Comparison of ENCODE assay signal across 8 mouse cellular contexts in the genomic region with DNA sequence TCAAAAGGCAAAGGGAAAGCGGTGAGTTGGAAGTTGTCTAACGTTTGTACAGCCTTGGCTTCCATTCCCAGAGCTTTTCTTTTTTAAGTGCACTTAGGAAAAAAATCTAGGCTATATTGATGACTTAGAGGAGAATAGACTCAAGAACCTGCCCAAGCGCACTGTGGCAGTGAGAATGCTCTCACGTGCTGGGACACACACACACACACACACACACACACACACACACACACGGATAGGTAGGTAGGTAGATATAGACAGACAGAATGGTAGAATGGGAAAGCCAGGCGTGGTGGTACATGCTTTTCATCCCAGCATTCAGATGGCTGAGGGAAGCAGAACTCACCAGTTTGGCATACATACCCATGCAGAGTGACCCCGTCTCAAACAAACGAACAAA. TPM values are rescaled to one million over a fixed set of nuclear protein-coding genes. Genes with fewer than 3 reads are reported as not detected.
DNase-seq lines count a peak whose midpoint lies in the region; ATAC-seq and TF ChIP-seq lines count a peak whose summit lies in the region.

No protein-coding gene starts in this region.

- peak overlapping the region; percentile 82 for H3K4me2 ChIP-seq in heart, embryonic 13.5 days
- H3K4me2 ChIP-seq in midbrain, embryonic 11.5 days: peak overlapping the region; percentile 68

- peaks cover 29% of the 10 kb centered on the region for H3K4me1 ChIP-seq in heart, embryonic 13.5 days
- H3K4me1 ChIP-seq in ES-E14 (ENCODE audit: control insufficient read depth in 2 of 2, insufficient read depth in 2 of 2, low read length in 2 of 2, poor library complexity in 1 of 2): peaks cover 0 to 11% of the 10 kb centered on the region in 2 experiments; a peak in 2 of 4 replicates
- peaks cover 34% of the 10 kb centered on the region for H3K4me1 ChIP-seq in hindbrain, embryonic 10.5 days (replicated peaks)
- H3K4me1 ChIP-seq in midbrain, embryonic 11.5 days (ENCODE audit: control insufficient read depth, insufficient read depth, low read length): no peaks in the 10 kb centered on the region

- ATAC-seq in heart, embryonic 13.5 days (ENCODE audit: extremely low read depth, insufficient number of reproducible peaks, low FRiP score, low TSS enrichment): no peak
- no peak for ATAC-seq in midbrain, embryonic 11.5 days (ENCODE audit: low FRiP score)

- in situ Hi-C loops in ES-E14 (cut with MboI; ENCODE audit: low sequenced_read_pairs in 2 of 2, unreplicated experiment in 2 of 2): loop anchor here in 1 of 2 experiments (10.0 kb wide), 1 partner anchor 94 kb away; no protein-coding TSS in a partner anchor

- H3K27ac ChIP-seq in heart, embryonic 13.5 days (replicated peaks): 0 out of 2 replicates have a peak overlapping the region, but pooled peaks have one; percentile 58
- no peak overlapping the region; the same call in 1 of the 2 replicates for H3K27ac ChIP-seq in ES-E14 (ENCODE audit: insufficient read depth, low read depth, low read length, poor library complexity, severe bottlenecking)
- H3K27ac ChIP-seq in hindbrain, embryonic 10.5 days: peak overlapping the region; percentile 87; the same call in 1 of the 2 replicates
- no peak overlapping the region for H3K27ac ChIP-seq in midbrain, embryonic 11.5 days (ENCODE audit: low read depth, low read length)

- no peaks in the 10 kb centered on the region for H3K27me3 ChIP-seq in heart, embryonic 13.5 days (replicated peaks)
- peaks cover 15% of the 10 kb centered on the region; the same call in 1 of the 2 replicates for H3K27me3 ChIP-seq in hindbrain, embryonic 10.5 days (ENCODE audit: insufficient read depth, poor library complexity, severe bottlenecking)
- no peaks in the 10 kb centered on the region for H3K27me3 ChIP-seq in midbrain, embryonic 11.5 days (ENCODE audit: control insufficient read depth, insufficient read depth, low read length)

- H3K4me3 ChIP-seq in heart, embryonic 13.5 days: peak overlapping the region; percentile 53
- H3K4me3 ChIP-seq in ES-E14 (ENCODE audit: insufficient read depth in 1 of 2, low read depth in 1 of 2, low read length in 2 of 2, poor library complexity in 1 of 2, severe bottlenecking in 1 of 2): peak overlapping the region; percentile 38 to 48
- peak overlapping the region; percentile 60 for H3K4me3 ChIP-seq in hindbrain, embryonic 10.5 days
- peak overlapping the region; percentile 38; the same call in 1 of the 2 replicates for H3K4me3 ChIP-seq in midbrain, embryonic 11.5 days (ENCODE audit: low read depth, low read length)

- peak overlapping the region; percentile 79 for H3K9ac ChIP-seq in heart, embryonic 13.5 days
- peak overlapping the region; percentile 35; the same call in 1 of the 2 replicates for H3K9ac ChIP-seq in ES-E14 (ENCODE audit: insufficient read depth, low read depth, low read length, poor library complexity, severe bottlenecking)
- no peak overlapping the region for H3K9ac ChIP-seq in midbrain, embryonic 11.5 days (ENCODE audit: low read length)

- intact Hi-C loops in heart, postnatal 10 days (cut with DNase I): loop anchor here (2.0 kb wide), 2 partner anchors 42 to 94 kb away; a partner anchor contains a TSS

- H3K9me3 ChIP-seq in heart, embryonic 13.5 days: no peaks in the 10 kb centered on the region
- no peaks in the 10 kb centered on the region for H3K9me3 ChIP-seq in ES-E14 (ENCODE audit: control insufficient read depth, insufficient read depth, low read depth, low read length)
- no peaks in the 10 kb centered on the region for H3K9me3 ChIP-seq in hindbrain, embryonic 10.5 days
- no peaks in the 10 kb centered on the region for H3K9me3 ChIP-seq in midbrain, embryonic 11.5 days (ENCODE audit: control insufficient read depth, low read length)

- H3K36me3 ChIP-seq in heart, embryonic 13.5 days: no peaks in the 10 kb centered on the region
- H3K36me3 ChIP-seq in ES-E14 (ENCODE audit: control insufficient read depth, insufficient read depth, low read length, poor library complexity, severe bottlenecking): no peaks in the 10 kb centered on the region
- no peaks in the 10 kb centered on the region for H3K36me3 ChIP-seq in hindbrain, embryonic 10.5 days
- no peaks in the 10 kb centered on the region for H3K36me3 ChIP-seq in midbrain, embryonic 11.5 days (ENCODE audit: control insufficient read depth, insufficient read depth, low read length)

- 54% methylated on average over 8 of the region's 8 CpGs for WGBS in heart, embryonic 13.5 days
- 62% methylated on average over 8 of the region's 8 CpGs for WGBS in hindbrain, embryonic 10.5 days
- 55% methylated on average over 8 of the region's 8 CpGs for WGBS in midbrain, embryonic 11.5 days

- no peak for DNase-seq in heart, postnatal 10 days
- DNase-seq in ES-E14 (ENCODE audit: low read depth, low spot score): no peak
- DNase-seq in hindbrain, embryonic 10.5 days (ENCODE audit: low spot score): no peak
- DNase-seq in midbrain, embryonic 11.5 days (ENCODE audit: low spot score, missing footprints): no peak
- no peak for DNase-seq in frontal cortex, adult 2 months (ENCODE audit: extremely low spot score in 1 of 2, low spot score in 1 of 2)
- no peak for DNase-seq in layer of hippocampus, adult 9-11 months
- DNase-seq in Muller cell, postnatal 12 days (ENCODE audit: inconsistent ontology term): no peak

TF ChIP-seq in ES-E14, 5 proteins besides CTCF, POLR2A, EP300 and RAD21:
- TF ChIP-seq MAFK (IDR thresholded peaks at IDR 0.05; ENCODE audit: insufficient read depth, low read depth, low read length): no peak
- no peak for TF ChIP-seq ZC3H11A (IDR thresholded peaks at IDR 0.05; ENCODE audit: borderline replicate concordance, low read depth, low read length)
- no peak for TF ChIP-seq HCFC1 (IDR thresholded peaks at IDR 0.05; ENCODE audit: borderline replicate concordance, insufficient read depth, low read length)
- TF ChIP-seq ZNF384 (IDR thresholded peaks at IDR 0.05; ENCODE audit: low read depth, low read length): no peak
- TF ChIP-seq CHD2 (IDR thresholded peaks at IDR 0.05; ENCODE audit: low read depth, low read length): no peak

RNA-seq across cellular contexts. Expression of a gene that starts 32.3 kb away (rescaled TPM):
- polyA plus RNA-seq in heart, embryonic 13.5 days (2015; fragmentation: Nextera tagmentation; extraction: Ambion mirVana): 10.5 and 11.2 TPM in 2 replicates
- total RNA-seq in heart, postnatal 10 days (2021): 10 to 100 TPM; 13.4 to 14.4 TPM
- total RNA-seq in ES-E14 (2012; rRNA removed): 0.16 and 1.5 TPM in 2 replicates
- 7.8 and 8.6 TPM in 2 replicates for polyA plus RNA-seq in hindbrain, embryonic 10.5 days (2016; fragmentation: Nextera tagmentation; extraction: Ambion mirVana)
- polyA plus RNA-seq in midbrain, embryonic 11.5 days (2014; fragmentation: Nextera tagmentation; extraction: Ambion mirVana): 6.2 and 7.1 TPM in 2 replicates
- polyA plus RNA-seq in frontal cortex, adult 2 months (2012; rRNA removed): 6.6 and 7.2 TPM in 2 replicates

RNA-seq across cellular contexts. Expression of a gene that starts 41.3 kb away (rescaled TPM):
- polyA plus RNA-seq in heart, embryonic 13.5 days (2015; fragmentation: Nextera tagmentation; extraction: Ambion mirVana): 19.8 and 20.5 TPM in 2 replicates
- 10 to 100 TPM; 36.5 to 37.4 TPM for total RNA-seq in heart, postnatal 10 days (2021)
- 29.0 and 33.1 TPM in 2 replicates for total RNA-seq in ES-E14 (2012; rRNA removed)
- 23.3 and 25.7 TPM in 2 replicates for polyA plus RNA-seq in hindbrain, embryonic 10.5 days (2016; fragmentation: Nextera tagmentation; extraction: Ambion mirVana)
- polyA plus RNA-seq in midbrain, embryonic 11.5 days (2014; fragmentation: Nextera tagmentation; extraction: Ambion mirVana): 28.5 and 29.9 TPM in 2 replicates
- polyA plus RNA-seq in frontal cortex, adult 2 months (2012; rRNA removed): 90.5 and 98.3 TPM in 2 replicates

Comparison
In these comparisons a context has a peak if more than half of its experiments do, and no peak if none do; other contexts are left out.
1. H3K27ac ChIP-seq: peak in heart, embryonic 13.5 days (single experiment) and hindbrain, embryonic 10.5 days (single experiment); none in ES-E14 (single experiment) and midbrain, embryonic 11.5 days (single experiment).
2. Peak in every context shown above with its lines, with median percentiles within 50 percentile points of each other: H3K4me3 ChIP-seq.